Mouse (Mus musculus) kidney, postnatal 36 days (tissue): ENCODE data around the gene Gm49358.

Experiments used
- DNase-seq, 2 experiments: peaks; one replicate each; pipeline ENCODE4 v3.0.0; 2021 to 2022; ENCODE audit warnings: mixed read lengths in 2 of 2

Gm49358 gene

GRCm38 (mm10) chr10:86878721-86879120 is 114.9 kb downstream of the Gm49358 start:
- peak; percentile 25 to 29 for DNase-seq

GRCm38 (mm10) chr10:86880071-86880806 is 116.5 kb downstream of the Gm49358 start:
- no peak for DNase-seq

- DNase-seq, result no peak
Measured at GRCm38 (mm10) chr10:86881448-86881847, 117.7 kb downstream of the Gm49358 start.
